Mouse (Mus musculus): ENCODE data around the gene Zfp1. TPM values are rescaled to one million over a fixed set of nuclear protein-coding genes. Genes with fewer than 3 reads are reported as not detected.

Zfp1 gene
- 10.0 and 10.9 TPM in 2 replicates for total RNA-seq (2021)
- long read RNA-seq, transcript Zfp1-201 (4 exons, 1,811 nt), result major isoform, 6 of 17 reads
- long read RNA-seq, partial matches to known transcripts, result 0 of 17 reads
- long read RNA-seq, other reads (novel, unspliced or antisense), result 9 of 17 reads

- DNase-seq, result peak; percentile 93
Observed at GRCm38 (mm10) chr8:111643264-111644141, at the start of gene Zfp1. Gene Zfp1, plus strand, starts transcription at chr8:111643401.

DNA sequence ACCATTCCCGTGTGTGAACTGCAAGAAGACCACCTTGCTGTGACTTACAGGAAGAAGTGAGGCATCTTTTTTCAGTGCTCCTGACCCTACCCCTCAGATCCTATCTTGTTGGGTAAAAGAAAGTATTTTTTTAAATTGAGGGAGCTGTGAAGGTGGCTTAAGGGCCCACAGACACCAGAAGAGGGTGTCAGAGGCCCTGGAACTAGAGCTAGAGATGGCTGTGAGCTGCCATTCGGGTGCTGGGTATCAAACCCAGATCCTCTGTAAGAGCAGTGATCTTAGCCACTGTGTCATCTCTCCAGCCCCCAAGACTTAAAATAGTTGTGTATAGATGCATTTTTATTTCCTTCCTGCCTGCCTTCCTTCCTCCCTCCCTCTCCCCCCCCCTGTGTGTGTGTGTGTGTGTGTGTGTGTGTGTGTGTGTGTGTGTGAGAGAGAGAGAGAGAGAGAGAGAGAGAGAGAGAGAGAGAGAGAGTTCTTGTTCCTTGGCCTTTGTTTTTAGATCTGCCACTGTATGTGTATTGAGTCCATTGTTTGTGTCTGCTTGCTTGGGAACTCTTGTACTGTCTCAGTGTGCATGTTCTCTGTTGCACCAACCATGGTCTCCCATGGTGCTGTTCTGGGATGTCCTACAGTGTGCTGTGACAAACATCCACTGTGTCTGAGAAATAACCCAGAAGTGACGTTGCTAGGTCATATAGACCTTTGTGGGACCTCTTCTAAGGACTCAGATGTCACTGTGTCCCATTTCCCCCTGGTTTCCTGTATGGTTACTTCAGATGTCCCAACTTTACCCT lies 49.0 kb upstream of the Zfp1 start:
- no peak for DNase-seq

GRCm38 (mm10) chr8:111594951-111595350 lies 48.2 kb upstream of the Zfp1 start:
- no peak for DNase-seq

DNA sequence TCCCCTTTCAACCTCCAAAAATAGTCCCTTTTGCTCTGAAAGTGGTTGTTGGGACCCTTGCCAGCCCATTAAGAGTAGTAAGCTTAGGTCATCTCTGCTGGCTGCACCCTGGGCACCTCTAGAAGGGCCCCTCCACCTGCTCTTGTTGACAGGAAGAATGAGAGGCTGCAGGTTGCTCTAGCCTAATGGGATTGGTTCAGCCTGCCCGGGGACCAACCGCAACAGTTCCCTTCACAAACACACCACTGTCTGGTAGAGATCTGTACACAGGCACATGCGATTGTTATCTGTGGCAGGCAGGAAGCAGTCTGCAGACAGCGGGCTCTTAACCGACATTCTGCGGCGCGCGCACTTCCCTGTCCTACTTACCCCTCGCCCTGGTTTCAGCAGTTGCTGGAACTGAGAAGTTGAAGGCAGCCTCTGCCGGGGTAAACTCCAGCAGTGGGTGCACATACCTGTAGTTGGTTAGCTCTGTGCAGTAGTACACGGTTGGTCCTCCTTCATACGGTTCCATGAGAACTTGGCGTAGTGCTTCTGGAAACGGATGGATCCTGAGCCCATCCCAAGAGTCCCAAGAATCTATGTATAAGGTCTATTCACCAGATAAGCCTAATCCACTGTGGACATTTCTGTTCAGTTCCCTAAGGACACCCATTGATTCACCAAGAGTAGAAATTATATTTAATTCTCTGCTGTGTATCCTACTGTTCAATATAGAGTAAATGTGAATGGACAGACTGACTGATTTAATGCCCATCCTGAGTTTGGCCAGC lies 47.3 kb upstream of the Zfp1 start:
- DNase-seq, result no peak

DNA sequence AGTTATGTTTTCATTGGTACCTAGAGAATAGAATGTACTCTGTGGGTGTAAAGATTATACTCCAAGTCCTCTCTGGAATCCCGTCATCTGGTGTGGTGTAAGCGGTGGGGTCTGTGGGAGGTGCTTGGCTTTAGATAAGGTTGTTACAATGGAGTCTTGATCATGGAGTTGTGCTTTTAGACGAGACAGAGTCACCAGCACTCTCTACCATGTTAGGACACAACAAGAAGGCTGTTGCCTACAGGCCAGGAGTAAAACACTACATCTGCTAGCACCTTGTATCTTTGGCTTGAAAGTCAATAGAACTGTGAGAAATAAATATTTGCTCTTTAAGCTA lies 46.7 kb upstream of the Zfp1 start:
- no peak for DNase-seq

DNA sequence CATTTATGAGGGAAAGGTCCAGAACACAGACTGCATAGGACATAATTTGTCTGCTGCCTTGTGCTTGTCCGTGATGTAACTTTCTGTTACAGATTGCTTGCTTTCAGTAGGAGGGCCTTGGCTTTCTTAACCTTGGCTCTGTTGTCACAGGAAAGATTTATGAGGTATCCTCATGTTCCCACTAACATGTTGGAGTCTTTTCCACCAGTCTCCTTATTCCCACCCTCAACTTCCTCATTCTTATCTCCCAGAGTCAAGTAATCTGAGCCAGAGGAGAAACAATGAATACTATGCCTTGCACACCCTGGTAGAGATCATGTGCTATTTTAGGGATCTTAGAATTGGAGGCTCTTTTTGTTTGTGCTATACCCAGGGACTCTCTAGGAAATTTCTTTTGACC lies 45.9 kb upstream of the Zfp1 start:
- DNase-seq, result no peak

DNA sequence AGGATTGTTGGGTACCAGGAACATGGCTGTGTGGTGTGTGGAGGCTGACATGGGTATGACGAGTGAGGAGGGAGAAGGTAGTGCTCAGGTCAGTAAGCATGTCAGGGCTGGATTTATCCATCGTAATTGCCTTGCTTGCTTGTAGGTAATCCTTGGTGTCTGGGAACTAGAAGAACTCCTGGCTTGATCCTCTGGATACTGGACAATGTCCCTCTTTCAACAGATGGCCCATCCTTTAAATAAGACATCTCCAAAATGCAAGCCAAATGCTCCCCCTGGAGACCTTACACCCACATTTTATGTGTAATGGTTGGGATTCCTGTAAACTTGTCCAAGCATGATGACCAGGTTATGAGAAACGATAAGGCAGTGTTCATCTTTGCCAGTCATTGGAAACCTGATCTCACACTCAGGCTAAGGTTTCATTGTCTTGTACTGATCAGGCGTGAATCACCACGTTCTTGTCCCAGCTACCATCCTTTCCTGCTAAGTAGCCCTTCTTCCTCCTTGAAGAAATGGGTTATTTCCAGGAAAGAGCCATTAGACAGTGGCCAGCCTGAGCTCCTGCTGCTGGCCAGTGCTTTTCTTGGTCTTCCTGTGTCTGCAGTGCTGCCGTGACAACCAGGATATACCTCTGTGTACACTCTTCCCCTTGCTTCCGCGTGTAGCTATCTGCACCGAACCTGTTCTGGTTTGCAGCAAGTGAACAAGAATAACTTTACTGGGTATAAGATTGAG lies 43.3 kb upstream of the Zfp1 start:
- no peak for DNase-seq

DNA sequence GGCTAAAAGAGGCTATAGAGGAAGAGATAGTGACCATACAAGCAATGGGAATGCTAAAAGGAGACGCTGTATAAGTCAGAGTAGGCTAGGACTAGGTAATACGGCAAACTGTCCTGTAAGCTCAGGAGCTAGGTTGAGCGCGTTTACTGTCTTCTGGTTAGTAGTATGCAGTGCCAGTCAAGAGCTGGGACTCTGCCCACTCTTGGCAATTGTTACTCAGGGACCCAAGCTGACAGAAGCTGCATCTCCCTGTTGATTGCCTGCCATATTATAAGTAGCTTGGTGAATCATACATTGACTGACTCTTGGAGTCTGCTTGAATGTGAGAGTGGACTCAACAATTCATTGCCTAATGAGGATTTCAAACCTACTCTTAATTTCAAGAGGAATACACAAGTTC lies 41.2 kb upstream of the Zfp1 start:
- no peak for DNase-seq

- DNase-seq, result no peak
Observed at GRCm38 (mm10) chr8:111604986-111605385, 38.2 kb upstream of the Zfp1 start.

DNA sequence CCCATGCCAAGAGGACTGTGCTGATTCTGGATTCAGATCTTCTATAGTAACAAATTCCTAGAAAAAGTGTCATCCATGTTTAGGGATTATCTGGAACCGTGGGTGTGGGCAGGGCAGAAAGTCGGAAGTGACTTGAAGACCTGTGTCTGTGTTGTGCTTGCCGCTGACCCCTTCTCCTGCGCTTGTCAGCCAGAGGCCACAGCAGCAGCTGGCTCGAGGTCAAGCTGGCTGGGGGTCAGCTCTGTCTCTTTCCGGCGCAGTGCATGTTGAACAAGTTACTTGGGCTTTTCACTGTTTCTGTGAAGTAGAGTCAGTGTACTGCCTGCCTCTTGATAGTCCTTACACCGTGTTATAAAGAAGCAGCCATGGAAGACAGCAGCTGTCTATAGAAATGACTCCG lies 36.2 kb upstream of the Zfp1 start:
- DNase-seq, result no peak

GRCm38 (mm10) chr8:111607414-111607813 lies 35.8 kb upstream of the Zfp1 start:
- DNase-seq, result no peak

GRCm38 (mm10) chr8:111613181-111613580 lies 30.0 kb upstream of the Zfp1 start:
- no peak for DNase-seq

DNA sequence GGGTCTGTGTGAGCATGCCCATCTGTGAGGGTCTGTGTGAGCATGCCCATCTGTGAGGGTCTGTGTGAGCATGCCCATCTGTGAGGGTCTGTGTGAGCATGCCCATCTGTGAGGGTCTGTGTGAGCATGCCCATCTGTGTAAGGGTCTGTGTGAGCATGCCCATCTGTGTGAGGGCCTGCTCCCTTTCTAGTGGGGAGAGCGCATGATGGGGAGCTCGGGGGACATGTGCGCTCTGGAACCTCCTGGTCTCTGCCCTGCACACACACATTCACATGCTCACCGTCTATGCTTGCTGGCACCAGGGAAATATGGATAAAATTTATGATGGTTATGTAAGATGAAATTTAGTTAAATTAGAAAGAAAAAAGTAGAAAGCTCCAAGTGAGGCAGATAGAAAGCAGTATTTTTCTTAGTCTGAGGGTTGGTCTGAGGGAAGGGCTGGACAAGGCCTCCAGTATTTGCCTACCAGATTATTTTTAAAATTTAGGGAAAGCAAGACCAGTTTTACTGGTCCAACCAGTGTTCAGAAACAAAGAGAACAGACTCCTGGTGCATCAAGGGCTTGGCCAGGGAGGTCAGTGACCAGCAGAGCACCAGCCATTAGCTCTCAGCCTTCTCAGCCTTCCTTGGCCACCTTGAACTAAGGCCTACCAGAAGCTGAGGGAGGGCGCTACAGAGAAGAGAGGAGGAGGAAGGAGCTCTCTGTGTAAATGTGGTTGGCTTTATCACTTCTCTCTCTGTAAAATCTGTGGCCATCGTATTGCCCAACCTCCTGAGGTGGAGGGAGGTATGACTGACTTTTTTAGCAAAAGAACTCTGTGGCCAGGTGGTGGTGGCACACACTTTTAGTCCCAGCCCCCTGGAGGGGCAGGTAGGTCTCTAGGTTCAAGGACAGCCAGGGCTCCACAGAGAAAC lies 28.2 kb upstream of the Zfp1 start:
- no peak for DNase-seq

- no peak for DNase-seq
Observed at GRCm38 (mm10) chr8:111617812-111618211, 25.4 kb upstream of the Zfp1 start.

- DNase-seq, result no peak
Observed at GRCm38 (mm10) chr8:111618273-111618672, 24.9 kb upstream of the Zfp1 start.

DNA sequence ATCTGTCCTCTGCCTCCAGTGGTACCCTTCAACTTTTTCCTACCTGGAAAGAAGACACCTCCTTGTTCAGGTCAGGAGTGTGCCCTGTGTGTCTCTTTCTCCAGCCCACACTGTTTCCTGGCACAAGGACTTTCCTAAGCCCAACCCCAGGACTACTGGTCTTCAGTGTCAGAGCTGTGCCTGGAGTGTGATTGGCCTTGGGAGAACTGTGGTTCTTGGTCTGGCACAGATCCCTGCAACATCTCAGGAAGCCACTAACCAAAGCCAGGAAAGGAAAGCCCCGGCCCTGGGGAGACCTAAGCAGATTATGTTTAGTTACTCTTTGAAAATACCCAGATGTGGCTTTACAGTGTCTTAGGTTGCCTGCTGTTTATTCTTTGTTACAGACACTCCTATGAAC lies 23.3 kb upstream of the Zfp1 start:
- DNase-seq, result peak; percentile 42

GRCm38 (mm10) chr8:111622104-111622503 lies 21.1 kb upstream of the Zfp1 start:
- DNase-seq, result no peak

DNA sequence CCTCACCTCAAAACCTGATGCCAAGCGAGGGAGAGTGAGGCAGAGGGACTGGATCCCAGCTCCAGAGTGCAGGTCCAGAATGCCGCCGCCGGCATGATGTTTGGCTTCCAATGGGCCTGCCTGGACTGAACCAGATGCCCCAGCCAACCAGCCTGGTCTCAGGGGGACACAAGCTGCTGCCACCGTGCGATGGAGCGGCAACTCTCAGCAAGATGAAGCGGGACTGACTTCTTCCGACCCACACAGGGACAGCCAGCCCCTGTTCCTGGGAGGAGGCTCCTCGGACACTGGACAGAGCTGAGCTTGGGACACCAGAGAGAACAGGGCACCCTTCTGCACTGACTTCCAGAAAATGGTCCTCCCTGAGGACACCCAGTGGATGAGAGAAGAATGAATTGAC lies 20.6 kb upstream of the Zfp1 start:
- no peak for DNase-seq

DNA sequence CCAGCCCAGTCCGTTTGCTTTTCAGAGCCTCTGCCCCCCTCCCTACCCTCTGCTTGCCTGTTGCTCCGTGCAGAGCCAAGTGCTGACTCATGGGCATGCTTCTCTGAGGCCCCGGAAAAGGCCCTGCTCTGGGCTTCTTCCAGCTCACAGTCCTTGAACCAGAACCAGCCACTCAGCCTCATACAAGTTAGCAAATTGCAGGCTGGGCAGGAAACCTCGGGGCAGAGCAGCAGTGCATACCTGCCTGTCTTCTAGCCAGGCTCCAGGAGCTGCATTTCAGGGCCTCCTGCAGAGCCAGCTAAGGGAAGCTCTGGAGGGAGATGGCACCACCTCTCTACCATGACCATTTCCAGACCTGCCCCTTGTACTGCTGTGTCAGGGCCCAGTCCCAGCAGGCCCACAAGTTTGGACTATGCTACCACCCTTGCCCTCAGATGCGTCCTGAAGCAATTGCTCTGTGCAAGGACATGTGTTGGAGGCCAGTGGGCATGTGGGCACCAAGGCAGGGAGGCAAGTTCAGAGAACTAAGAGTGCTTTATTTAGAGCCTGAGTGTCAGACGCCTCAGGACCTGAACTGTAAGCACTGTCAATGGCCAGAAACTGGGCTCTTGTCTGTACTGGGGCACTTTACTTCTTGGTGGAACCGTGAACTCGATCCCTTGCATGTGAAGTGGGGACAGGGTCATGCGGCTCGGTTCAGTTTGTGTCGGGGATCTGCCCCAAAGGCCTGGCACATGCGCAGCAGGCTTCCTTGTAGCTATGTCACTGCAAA lies 18.9 kb upstream of the Zfp1 start:
- peak; percentile 83 for DNase-seq

DNA sequence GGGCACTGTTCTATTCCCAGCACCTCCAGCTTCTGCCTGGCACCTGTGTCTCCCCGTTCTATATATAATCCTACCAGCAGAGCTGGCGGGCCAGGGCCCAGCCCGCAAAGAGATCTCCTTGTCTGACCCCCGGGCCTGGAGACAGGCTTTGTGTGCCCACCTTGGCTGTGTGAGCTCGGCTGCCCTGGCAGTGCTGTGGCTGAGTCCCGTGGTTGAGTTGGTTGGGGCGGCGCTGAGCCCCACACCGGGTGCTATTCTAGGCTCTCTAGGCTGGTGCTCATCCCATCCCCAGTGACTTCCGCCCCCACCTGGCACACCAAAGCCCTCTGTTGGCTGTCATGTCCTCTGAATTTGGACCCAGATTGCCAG lies 18.4 kb upstream of the Zfp1 start:
- DNase-seq, result no peak

Data from adrenal gland, postnatal 25 days (tissue).